Mouse (Mus musculus) heart, postnatal 0 days (tissue): ENCODE measurements around the gene Ppp1r16b. TPM values are rescaled to one million over a fixed set of nuclear protein-coding genes. Genes with fewer than 3 reads are reported as not detected.
"Not testable (repeated sequence)": the region's sequence is repeated elsewhere in the genome, so short reads cannot be mapped to it uniquely, and the experiment has no call there.

Experiments
- ATAC-seq: fragments of 200-750 bp; cut with Nextera tagmentation; 2 replicates; pipeline ENCODE4 v1.8.0; 2017; ENCODE audit warnings: low read depth, moderate number of reproducible peaks, moderate library complexity; ENCODE audit not compliant: insufficient read depth
- DNase-seq: peaks from one replicate; pipeline ENCODE4 v3.0.0-alpha.2; 2016; ENCODE audit warnings: low spot score
- H3K27ac ChIP-seq: fragments of 300-500 bp; sonication (generic); 2 replicates; pipeline ENCODE4 v1.5.1; 2014; ENCODE audit warnings: low read depth, mild to moderate bottlenecking
- H3K27me3 ChIP-seq: fragments of 300-500 bp; sonication (generic); 2 replicates; pipeline ENCODE4 v1.6.1; 2014; ENCODE audit warnings: low read length, mixed read lengths; ENCODE audit not compliant: control insufficient read depth, insufficient read depth
- H3K36me3 ChIP-seq: fragments of 300-500 bp; sonication (generic); replicated peaks from 2 replicates; pipeline ENCODE4 v1.6.1; 2014; ENCODE audit warnings: low read length, mixed read lengths; ENCODE audit not compliant: control insufficient read depth, insufficient read depth
- H3K4me1 ChIP-seq: fragments of 300-500 bp; sonication (generic); 2 replicates; pipeline ENCODE4 v1.6.1; 2014; ENCODE audit warnings: antibody characterized with exemption; ENCODE audit not compliant: control insufficient read depth, insufficient read depth
- H3K4me2 ChIP-seq: fragments of 300-500 bp; sonication (generic); 2 replicates; pipeline ENCODE4 v1.6.1; 2014; ENCODE audit warnings: low read depth, mild to moderate bottlenecking, low read length, moderate library complexity
- H3K4me3 ChIP-seq: fragments of 300-500 bp; sonication (generic); 2 replicates; pipeline ENCODE4 v1.5.1; 2014; ENCODE audit warnings: low read depth, low read length
- H3K9ac ChIP-seq: fragments of 300-500 bp; sonication (generic); replicated peaks from 2 replicates; pipeline ENCODE4 v1.6.1; 2014; ENCODE audit warnings: low read depth, low read length, mixed read lengths
- H3K9me3 ChIP-seq: fragments of 300-500 bp; sonication (generic); replicated peaks from 2 replicates; pipeline ENCODE4 v1.6.1; 2016; ENCODE audit warnings: low read length; ENCODE audit not compliant: control insufficient read depth
- CTCF ChIP-seq: IDR thresholded peaks from 2 replicates; pipeline ENCODE4 v1.5.1; 2016; ENCODE audit warnings: antibody characterized with exemption, control low read depth, low read depth
- EP300 ChIP-seq: IDR thresholded peaks from 2 replicates; pipeline ENCODE4 v1.6.1; 2016; ENCODE audit warnings: antibody characterized with exemption, low read depth
- WGBS: fragments of 180-500 bp; shearing (Covaris S2); extraction: QIAGEN DNeasy Blood & Tissue Kit; methylation state at CpG from one replicate; pipeline ENCODE4 v1.1.7; 2014; 5-methylcytosine and 5-hydroxymethylcytosine counted together
- polyA plus RNA-seq: library from polyadenylated mRNA; unstranded; fragments of >200 nt; fragmentation: Nextera tagmentation; extraction: Ambion mirVana; gene quantifications from 2 replicates; pipeline ENCODE4 v1.2.1, GENCODE M21; 2015
- total RNA-seq: library from RNA; depleted of rRNA; stranded (reverse); fragments of >200 nt; gene quantifications from 2 replicates; pipeline ENCODE4 v1.2.3, GENCODE M21; 2014; ENCODE audit warnings: low replicate concordance

The Ppp1r16b gene
- total and polyA plus RNA-seq, 2 experiments from 2014 or later, result 3.7 to 5.1 TPM

GRCm38 (mm10) chr2:158734500-158735152 lies 69.4 kb downstream of the Ppp1r16b start:
- DNase-seq (peak; percentile 8), ATAC-seq (peak; percentile 70)
- 0 out of 2 replicates have a peak, but pooled peaks cover 4% of the 10 kb centered on the region for H3K4me1 ChIP-seq
- peak overlapping the region; percentile 53 for H3K27ac ChIP-seq
- H3K4me3 ChIP-seq, result no peak overlapping the region
- H3K4me2 ChIP-seq, result no peak overlapping the region
- H3K9me3 ChIP-seq, result no peaks in the 10 kb centered on the region
- H3K9ac ChIP-seq, result no peak overlapping the region
- no peaks in the 10 kb centered on the region for H3K36me3 ChIP-seq
- WGBS, result 44% methylated on average over 7 of the region's 7 CpGs
- TF ChIP-seq CTCF, result no peak
- no peak for TF ChIP-seq EP300
- no peaks in the 10 kb centered on the region for H3K27me3 ChIP-seq

- no peak overlapping the region for H3K4me3 ChIP-seq
- no peak overlapping the region for H3K9ac ChIP-seq
- H3K4me1 ChIP-seq, result 0 out of 2 replicates have a peak, but pooled peaks cover 4% of the 10 kb centered on the region
- DNase-seq (no peak), ATAC-seq (no peak)
- 72% methylated on average over 8 of the region's 8 CpGs for WGBS
- H3K9me3 ChIP-seq, result no peaks in the 10 kb centered on the region
- no peaks in the 10 kb centered on the region for H3K36me3 ChIP-seq
- TF ChIP-seq CTCF, result no peak
- no peaks in the 10 kb centered on the region for H3K27me3 ChIP-seq
- H3K4me2 ChIP-seq, result no peak overlapping the region
- H3K27ac ChIP-seq, result peak overlapping the region; percentile 40
Measured at GRCm38 (mm10) chr2:158735340-158735739, 70.1 kb downstream of the Ppp1r16b start.

DNA sequence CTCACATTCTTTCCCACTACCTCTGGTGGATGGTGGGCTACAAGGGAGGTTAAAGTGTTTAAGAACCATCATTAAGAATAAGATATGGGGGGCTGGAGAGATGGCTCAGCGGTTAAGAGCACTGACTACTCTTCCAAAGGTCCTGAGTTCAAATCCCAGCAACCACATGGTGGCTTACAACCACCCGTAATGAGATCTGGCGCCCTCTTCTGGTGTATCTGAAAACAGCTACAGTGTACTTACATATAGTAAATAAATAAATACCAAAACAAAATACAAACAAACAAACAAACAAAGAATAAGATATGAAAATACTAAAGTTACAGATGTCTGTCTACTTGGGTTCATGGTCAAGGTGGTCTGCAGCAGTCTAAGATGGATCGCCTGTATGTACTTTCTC lies 71.0 kb downstream of the Ppp1r16b start:
- H3K9ac ChIP-seq, H3K4me1 ChIP-seq, H3K27me3 ChIP-seq, H3K9me3 ChIP-seq, ATAC-seq, H3K4me3 ChIP-seq, DNase-seq, H3K27ac ChIP-seq, H3K36me3 ChIP-seq, H3K4me2 ChIP-seq: not testable (repeated sequence)
- WGBS, result 79% methylated on average over 4 of the region's 4 CpGs

DNA sequence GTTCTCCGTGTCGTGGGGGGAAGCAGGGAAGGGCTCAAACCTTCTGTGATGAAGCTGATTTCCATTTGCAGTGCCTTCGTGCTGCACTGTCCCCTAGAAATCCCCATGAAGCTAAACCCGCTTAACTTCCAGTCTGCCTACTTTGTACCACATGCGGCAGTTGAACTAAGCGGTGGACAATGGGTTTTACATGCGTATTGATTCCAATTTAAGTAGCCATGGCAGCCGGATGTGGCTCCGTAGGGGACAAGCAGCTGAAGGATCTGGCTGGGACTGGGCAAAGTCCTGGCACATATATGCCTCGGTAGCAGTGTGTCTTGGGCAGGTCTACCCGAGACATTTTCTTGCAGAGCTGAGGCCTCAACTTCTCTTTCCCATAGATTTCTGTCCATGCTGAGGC lies 73.4 kb downstream of the Ppp1r16b start:
- no peak for TF ChIP-seq EP300
- no peak for TF ChIP-seq CTCF
- Histone ChIP-seq H3K4me3 (no peak overlapping the region), H3K4me1 (0 out of 2 replicates have a peak, but pooled peaks cover 4% of the 10 kb centered on the region), H3K9ac (no peak overlapping the region), H3K27me3 (no peaks in the 10 kb centered on the region), H3K4me2 (no peak overlapping the region), H3K36me3 (0 out of 2 replicates have a peak, but pooled peaks cover 5% of the 10 kb centered on the region), H3K9me3 (no peaks in the 10 kb centered on the region), H3K27ac (no peak overlapping the region)
- ATAC-seq (no peak), DNase-seq (no peak)
- 88% methylated on average over 11 of the region's 11 CpGs for WGBS

DNA sequence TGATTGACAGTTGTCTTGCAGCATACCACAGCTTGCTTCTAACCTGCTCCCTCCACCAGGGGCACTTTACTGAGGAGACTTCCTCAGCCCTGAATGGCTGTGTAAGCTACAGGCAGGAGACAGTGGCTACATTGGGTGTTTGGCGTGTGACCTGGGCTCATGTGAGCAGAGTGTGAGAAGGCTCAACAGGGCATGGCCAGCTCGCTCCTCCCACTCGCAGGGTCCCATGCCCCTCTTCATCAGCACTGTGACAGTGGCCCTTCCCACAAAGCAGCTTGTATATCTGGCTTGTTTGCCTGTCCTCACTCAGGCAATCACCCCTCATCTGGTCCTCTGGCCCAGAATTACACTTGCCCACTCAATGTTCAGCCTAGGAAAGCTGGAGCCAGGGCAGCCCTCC lies 73.9 kb downstream of the Ppp1r16b start:
- H3K36me3 ChIP-seq, result 0 out of 2 replicates have a peak, but pooled peaks cover 5% of the 10 kb centered on the region
- no peaks in the 10 kb centered on the region for H3K9me3 ChIP-seq
- DNase-seq (no peak), ATAC-seq (no peak)
- 0 out of 2 replicates have a peak, but pooled peaks cover 3% of the 10 kb centered on the region for H3K4me1 ChIP-seq
- H3K9ac ChIP-seq, result no peak overlapping the region
- TF ChIP-seq CTCF (no peak), EP300 (no peak)
- no peak overlapping the region for H3K27ac ChIP-seq
- no peak overlapping the region for H3K4me3 ChIP-seq
- H3K4me2 ChIP-seq, result no peak overlapping the region
- H3K27me3 ChIP-seq, result no peaks in the 10 kb centered on the region
- 75% methylated on average over 3 of the region's 3 CpGs for WGBS

- WGBS, result 41% methylated on average over 9 of the region's 9 CpGs
Measured at GRCm38 (mm10) chr2:158741011-158741501, 75.9 kb downstream of the Ppp1r16b start.

More at GRCm38 (mm10) chr2:158741011-158741501, 75.9 kb downstream of the Ppp1r16b start:
- H3K4me1 ChIP-seq, result 0 out of 2 replicates have a peak, but pooled peaks cover 4% of the 10 kb centered on the region
- H3K27ac ChIP-seq, result no peak overlapping the region
- no peak overlapping the region for H3K9ac ChIP-seq
- 0 out of 2 replicates have a peak, but pooled peaks cover 5% of the 10 kb centered on the region for H3K36me3 ChIP-seq
- no peaks in the 10 kb centered on the region for H3K27me3 ChIP-seq
- H3K4me2 ChIP-seq, result no peak overlapping the region
- DNase-seq (no peak), ATAC-seq (peak; percentile 50)
- no peak for TF ChIP-seq EP300
- no peak for TF ChIP-seq CTCF
- no peaks in the 10 kb centered on the region for H3K9me3 ChIP-seq
- H3K4me3 ChIP-seq, result no peak overlapping the region
